Mouse (Mus musculus) MEL (cell line): Measurements from ENCODE around the gene Armc6. TPM values are rescaled to one million over a fixed set of nuclear protein-coding genes. Genes with fewer than 3 reads are reported as not detected.

Experiments used
- DNase-seq: peaks from one replicate; pipeline ENCODE4 v3.0.0; 2011; ENCODE audit warnings: low read depth, low spot score
- H3K27ac ChIP-seq: 2 replicates; pipeline ENCODE4 v1.5.1; 2012; ENCODE audit warnings: low read depth, mild to moderate bottlenecking, control low read depth, low read length, moderate library complexity; ENCODE audit not compliant: control insufficient read depth
- H3K27me3 ChIP-seq, 2 experiments: fragments of 150-350 bp in 1 of 2; sonication (generic) in 1 of 2; 2 replicates each; pipeline ENCODE4 v1.6.1; 2012; ENCODE audit warnings: low read length in 2 of 2, mild to moderate bottlenecking in 2 of 2, improper control_type of control experiment in 1 of 2, moderate library complexity in 1 of 2; ENCODE audit not compliant: insufficient read depth in 2 of 2, control insufficient read depth in 1 of 2
- H3K36me3 ChIP-seq, 2 experiments: 2 replicates each; pipeline ENCODE4 v1.6.1; 2012 to 2014; ENCODE audit warnings: low read length in 2 of 2, improper control_type of control experiment in 1 of 2, inconsistent platforms in 1 of 2, mild to moderate bottlenecking in 1 of 2; ENCODE audit not compliant: insufficient read depth in 2 of 2, control insufficient read depth in 1 of 2
- H3K4me1 ChIP-seq, 2 experiments: fragments of 150-350 bp in 1 of 2; sonication (generic) in 1 of 2; 2 replicates each; pipeline ENCODE4 v1.6.1; 2012; ENCODE audit warnings: low read length in 2 of 2, improper control_type of control experiment in 1 of 2, mild to moderate bottlenecking in 1 of 2; ENCODE audit not compliant: insufficient read depth in 2 of 2, control insufficient read depth in 1 of 2
- H3K4me3 ChIP-seq, 2 experiments: fragments of 150-350 bp in 1 of 2; sonication (generic) in 1 of 2; 2 replicates each; pipeline ENCODE4 v1.5.1; 2012; ENCODE audit warnings: low read depth in 2 of 2, low read length in 2 of 2, mild to moderate bottlenecking in 2 of 2, moderate library complexity in 2 of 2, control low read depth in 1 of 2, improper control_type of control experiment in 1 of 2; ENCODE audit not compliant: control insufficient read depth in 1 of 2, insufficient read depth in 1 of 2
- H3K79me2 ChIP-seq: 2 replicates; pipeline ENCODE4 v1.6.1; 2012; ENCODE audit warnings: mild to moderate bottlenecking, low read length, moderate library complexity; ENCODE audit not compliant: control insufficient read depth, poor library complexity, insufficient read depth
- H3K9ac ChIP-seq: 2 replicates; pipeline ENCODE4 v1.6.1; 2012; ENCODE audit warnings: low read depth, mild to moderate bottlenecking, control low read depth, low read length, moderate library complexity; ENCODE audit not compliant: control insufficient read depth, poor library complexity, severe bottlenecking
- H3K9me3 ChIP-seq: fragments of 150-350 bp; sonication (generic); replicated peaks from 2 replicates; pipeline ENCODE4 v1.6.1; 2012; ENCODE audit warnings: mild to moderate bottlenecking, low read length, improper control_type of control experiment, moderate library complexity; ENCODE audit not compliant: insufficient read depth
- EP300 ChIP-seq, 2 experiments: IDR thresholded peaks; 2 replicates each; pipeline ENCODE4 v1.6.1; 2011; ENCODE audit warnings: improper control_type of control experiment in 2 of 2, low read length in 2 of 2, low read depth in 1 of 2, mild to moderate bottlenecking in 1 of 2
- ETS1 ChIP-seq: IDR thresholded peaks from 2 replicates; pipeline ENCODE4 v1.6.1; 2012; ENCODE audit warnings: low read depth, mild to moderate bottlenecking, inconsistent platforms, low read length, improper control_type of control experiment, moderate library complexity
- GATA1 ChIP-seq: IDR thresholded peaks from 2 replicates; pipeline ENCODE4 v1.6.1; 2011; ENCODE audit warnings: low read depth, low read length, improper control_type of control experiment
- MXI1 ChIP-seq: IDR thresholded peaks from 2 replicates; pipeline ENCODE4 v1.6.1; 2011; ENCODE audit warnings: mild to moderate bottlenecking, low read depth, low read length, improper control_type of control experiment
- POLR2AphosphoS2 ChIP-seq: IDR thresholded peaks from 2 replicates; pipeline ENCODE4 v1.6.1; 2011; ENCODE audit warnings: low read length, improper control_type of control experiment
- POLR2AphosphoS5 ChIP-seq: IDR thresholded peaks from 2 replicates; pipeline ENCODE4 v1.6.1; 2012; ENCODE audit warnings: low read depth, borderline replicate concordance, mild to moderate bottlenecking, inconsistent platforms, low read length, moderate library complexity, mixed read lengths
- SIN3A ChIP-seq: IDR thresholded peaks from 2 replicates; pipeline ENCODE4 v1.6.1; 2012; ENCODE audit warnings: low read length, improper control_type of control experiment, inconsistent platforms
- SMC3 ChIP-seq: IDR thresholded peaks from 2 replicates; pipeline ENCODE4 v1.6.1; 2011; ENCODE audit warnings: low read depth, low read length, improper control_type of control experiment
- TAL1 ChIP-seq: IDR thresholded peaks from 2 replicates; pipeline ENCODE4 v1.6.1; 2012; ENCODE audit warnings: mild to moderate bottlenecking, inconsistent platforms, low read length, moderate library complexity, mixed read lengths
- TBP ChIP-seq: IDR thresholded peaks from 2 replicates; pipeline ENCODE4 v1.8.0; 2011; ENCODE audit warnings: low read depth, low read length, improper control_type of control experiment
- TCF12 ChIP-seq: IDR thresholded peaks from 2 replicates; pipeline ENCODE4 v1.6.1; 2014; ENCODE audit warnings: low read depth, mild to moderate bottlenecking, inconsistent platforms, low read length, improper control_type of control experiment, moderate library complexity
- UBTF ChIP-seq: IDR thresholded peaks from 2 replicates; pipeline ENCODE4 v1.6.1; 2012; ENCODE audit warnings: low read depth, mild to moderate bottlenecking, inconsistent platforms, low read length, improper control_type of control experiment, moderate library complexity, borderline replicate concordance; ENCODE audit not compliant: insufficient read depth
- USF1 ChIP-seq: IDR thresholded peaks from 2 replicates; pipeline ENCODE4 v1.6.1; 2014; ENCODE audit warnings: low read depth, mild to moderate bottlenecking, inconsistent platforms, low read length, improper control_type of control experiment, moderate library complexity
- ZC3H11A ChIP-seq: IDR thresholded peaks from 2 replicates; pipeline ENCODE4 v1.6.1; 2012; ENCODE audit warnings: low read depth, mild to moderate bottlenecking, inconsistent platforms, low read length, improper control_type of control experiment
- ZMIZ1 ChIP-seq: IDR thresholded peaks from 2 replicates; pipeline ENCODE4 v1.6.1; 2012; ENCODE audit warnings: low read depth, mild to moderate bottlenecking, inconsistent platforms, low read length, improper control_type of control experiment, moderate library complexity
- ZNF384 ChIP-seq: IDR thresholded peaks from 2 replicates; pipeline ENCODE4 v1.6.1; 2012; ENCODE audit warnings: low read depth, mild to moderate bottlenecking, inconsistent platforms, low read length, improper control_type of control experiment
- polyA plus RNA-seq, 2 experiments: library from polyadenylated mRNA; stranded (reverse) in 1 of 2; unstranded in 1 of 2; fragments of >175 nt in 1 of 2; fragments of >200 nt in 1 of 2; gene quantifications; 2 replicates each; pipeline versions ENCODE4 v1.2.1 to v1.2.4; 2012; ENCODE audit warnings: low replicate concordance in 2 of 2, low read depth in 1 of 2; ENCODE audit not compliant: insufficient read length in 2 of 2, insufficient read depth in 1 of 2, missing spikeins in 1 of 2
- total RNA-seq: library from RNA; depleted of rRNA; stranded (reverse); fragments of 300-350 nt; gene quantifications from 2 replicates; pipeline ENCODE4 v1.2.3, GENCODE M21; 2012

Gene Armc6
- total and polyA plus RNA-seq, 3 experiments = 39.5 to 63.9 TPM; not detected in 1

DNA sequence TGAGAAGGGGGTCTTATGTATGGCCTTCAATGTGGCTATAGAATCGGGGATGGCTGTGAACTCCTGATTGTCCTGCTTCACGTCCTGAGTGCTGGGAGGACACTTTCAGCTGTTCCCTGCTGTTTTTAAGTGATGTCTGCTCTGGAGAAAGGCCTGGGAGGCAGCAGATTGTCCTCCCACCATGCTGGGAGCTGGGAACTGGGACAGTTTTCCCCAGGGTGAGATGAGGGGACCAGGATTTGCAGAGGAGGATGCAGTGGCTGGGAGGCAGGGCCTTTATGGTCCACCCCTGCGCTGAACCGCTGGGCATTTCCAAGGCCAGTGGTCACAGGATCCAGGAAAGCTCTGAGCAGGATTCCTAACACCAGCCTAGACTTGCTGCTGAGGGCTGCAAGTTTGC lies 31.2 kb downstream of the Armc6 start:
- H3K27ac ChIP-seq = no peak overlapping the region
- no peaks in the 10 kb centered on the region for H3K9me3 ChIP-seq
- peaks cover 5% of the 10 kb centered on the region; the same call in 1 of the 2 replicates for H3K79me2 ChIP-seq
- H3K4me1 ChIP-seq = peaks cover 5 to 18% of the 10 kb centered on the region in 2 experiments
- no peak overlapping the region for H3K4me3 ChIP-seq
- peaks cover 0 to 6% of the 10 kb centered on the region in 2 experiments; a peak in 2 of 4 replicates for H3K36me3 ChIP-seq
- H3K9ac ChIP-seq = no peak overlapping the region
- no peak for DNase-seq
- TF ChIP-seq USF1 (no peak), POLR2AphosphoS2 (no peak), POLR2AphosphoS5 (no peak), TBP (no peak), ZNF384 (no peak), UBTF (no peak), SMC3 (no peak), GATA1 (no peak), SIN3A (no peak)
- H3K27me3 ChIP-seq = no peaks in the 10 kb centered on the region

DNA sequence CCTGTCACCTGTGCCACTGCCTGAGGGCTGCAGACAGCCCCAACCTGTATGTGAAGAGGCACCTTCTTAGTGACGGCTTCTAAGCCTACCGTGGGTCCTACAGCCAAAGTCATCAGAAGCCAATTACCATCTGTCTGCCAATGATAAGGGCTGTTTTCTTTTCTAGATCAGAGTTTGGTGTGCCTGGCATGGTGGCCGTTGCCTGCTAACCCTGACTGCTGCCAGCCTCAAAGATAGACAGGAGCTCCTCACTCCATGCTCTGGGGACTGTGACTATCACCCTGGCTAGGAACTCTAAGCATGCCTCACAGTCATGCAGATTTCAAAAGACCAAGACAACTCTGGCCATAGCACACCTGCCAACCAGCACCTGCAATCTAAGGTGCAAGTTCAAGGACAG lies 32.8 kb downstream of the Armc6 start:
- H3K79me2 ChIP-seq = peaks cover 2% of the 10 kb centered on the region; the same call in 1 of the 2 replicates
- peaks cover 0 to 6% of the 10 kb centered on the region in 2 experiments; a peak in 2 of 4 replicates for H3K36me3 ChIP-seq
- H3K27me3 ChIP-seq = no peaks in the 10 kb centered on the region
- H3K9ac ChIP-seq = no peak overlapping the region
- peak; percentile 56; the same call in 1 of the 2 replicates for TF ChIP-seq SIN3A
- TF ChIP-seq ZC3H11A = no peak
- peak; percentile 65 to 78; a peak in 3 of 4 replicates for TF ChIP-seq EP300 (IDR thresholded peaks at IDR 0.05; ENCODE audit: low read depth in 1 of 2, low read length in 2 of 2)
- peak; percentile 52; the same call in 1 of the 2 replicates for TF ChIP-seq ETS1
- TF ChIP-seq TCF12 = peak; percentile 88
- TF ChIP-seq ZMIZ1 = no peak
- TF ChIP-seq MXI1 = no peak; the same call in 1 of the 2 replicates
- TF ChIP-seq GATA1 = peak; percentile 81
- peak; percentile 96 for TF ChIP-seq TAL1
- H3K4me1 ChIP-seq = peaks cover 5 to 18% of the 10 kb centered on the region in 2 experiments
- H3K9me3 ChIP-seq = no peaks in the 10 kb centered on the region
- no peak overlapping the region for H3K4me3 ChIP-seq
- no peak overlapping the region for H3K27ac ChIP-seq
- peak; percentile 75 for DNase-seq
